Mouse (Mus musculus) T-helper 1 cell (primary cell): ENCODE measurements around the gene Ubl7.
"Not testable (repeated sequence)": the region's sequence is repeated elsewhere in the genome, so short reads cannot be mapped to it uniquely, and the experiment has no call there.

Experiments
- in situ Hi-C: fragments of 300-600 bp; cut with MboI, MseI; formaldehyde crosslinking; loops from one replicate; pipeline ENCODE4 v1.15.1; 2025; ENCODE audit warnings: high pct_unique_total_duplicates

Gene Ubl7

DNA sequence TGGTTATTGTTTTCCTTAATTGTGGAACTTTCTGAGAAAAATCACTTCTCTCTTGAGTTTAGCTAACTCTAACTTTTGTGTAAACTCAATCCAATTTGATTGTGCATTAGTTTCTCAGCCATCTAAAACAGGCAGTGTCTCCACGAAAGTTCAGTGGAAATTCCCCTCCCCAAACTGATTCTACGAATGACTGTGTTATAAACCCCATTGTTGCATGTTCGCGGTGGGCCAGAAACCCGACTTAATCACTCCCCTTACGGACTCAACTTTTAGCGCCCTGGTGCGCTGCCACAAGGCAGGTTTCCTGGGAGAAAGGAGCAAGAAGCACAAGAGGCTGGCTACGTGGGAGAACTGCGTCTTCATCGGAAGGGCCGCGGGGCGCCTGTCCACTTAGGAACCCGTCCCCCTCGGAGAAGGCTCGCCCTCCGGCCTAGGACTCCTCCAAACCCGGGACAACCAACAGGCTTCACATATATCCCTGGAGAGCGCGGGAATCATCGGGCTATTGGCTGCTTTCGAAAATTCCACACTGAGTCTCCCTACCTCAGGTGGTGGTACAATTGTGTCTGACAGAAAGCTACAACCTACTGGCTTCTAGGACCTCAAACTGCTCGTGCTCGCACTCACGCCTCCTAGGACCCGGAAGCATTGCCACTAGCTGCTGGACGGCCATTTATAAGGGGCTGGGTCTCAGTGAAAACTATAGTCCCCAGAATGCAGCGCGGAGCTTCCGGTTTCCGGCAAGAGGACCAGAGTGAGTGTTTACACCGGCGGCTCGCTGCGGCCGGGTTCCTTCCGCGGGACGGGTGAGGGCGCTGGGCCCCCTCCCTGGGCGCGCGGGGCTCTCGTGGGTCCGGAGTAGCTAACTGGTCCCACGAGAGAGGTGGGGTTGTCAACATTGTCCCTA, at the start of gene Ubl7:
Gene Ubl7, plus strand, starts transcription at position 726 of the 907 bp plus-strand sequence.
- in situ Hi-C loops = no loop called here

DNA sequence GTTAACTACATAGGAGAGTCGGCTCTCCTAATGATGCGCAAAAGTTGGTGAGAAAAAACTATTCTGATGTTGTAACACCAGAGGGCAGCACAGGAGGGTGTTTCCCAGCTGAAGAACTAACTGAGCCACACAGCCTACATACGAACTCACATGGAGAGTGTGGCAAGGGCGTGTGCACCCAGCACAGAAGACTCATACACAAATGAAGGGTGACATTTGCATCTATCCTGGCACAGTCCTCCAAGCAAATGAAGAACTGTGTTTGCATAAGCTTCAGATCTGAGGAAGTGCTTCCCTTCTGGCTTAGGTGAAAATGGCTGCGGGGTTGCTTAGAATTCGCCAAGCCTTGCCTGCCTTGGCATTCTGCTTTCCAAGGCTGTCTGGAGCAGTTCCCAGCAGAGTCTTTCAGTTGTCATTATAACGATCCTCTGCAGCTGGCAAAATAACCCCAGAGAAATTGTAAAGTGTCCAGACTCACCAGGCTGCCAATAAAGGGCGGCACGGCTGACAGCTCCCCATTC, 48.8 kb upstream of the Ubl7 start:
- in situ Hi-C loops = loop anchor here (5.0 to 25.0 kb wide), 3 partner anchors 75 to 725 kb away; partner anchors contain the start of gene Nptn

DNA sequence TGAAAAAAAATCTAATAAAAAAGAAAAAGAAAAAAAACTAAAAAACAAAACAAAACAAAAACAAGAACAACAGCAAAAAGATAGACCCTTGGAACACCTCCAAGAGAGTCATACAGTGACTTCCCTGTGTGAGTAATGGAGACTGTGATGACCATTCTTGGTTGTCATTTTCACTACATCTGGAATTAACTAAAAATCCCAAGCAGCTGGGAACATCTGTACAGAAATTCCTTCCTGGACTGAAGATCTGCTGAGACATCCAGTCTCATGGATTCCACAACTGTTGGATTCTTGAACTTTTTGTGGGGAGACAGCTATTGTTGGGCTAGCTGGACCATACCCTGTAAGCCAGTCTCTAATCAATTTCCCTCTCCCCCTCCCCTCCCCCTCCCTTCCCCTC, 46.4 kb upstream of the Ubl7 start:
- in situ Hi-C loops = loop anchor here (5.0 to 25.0 kb wide), 3 partner anchors 73 to 723 kb away; partner anchors contain the start of gene Nptn

DNA sequence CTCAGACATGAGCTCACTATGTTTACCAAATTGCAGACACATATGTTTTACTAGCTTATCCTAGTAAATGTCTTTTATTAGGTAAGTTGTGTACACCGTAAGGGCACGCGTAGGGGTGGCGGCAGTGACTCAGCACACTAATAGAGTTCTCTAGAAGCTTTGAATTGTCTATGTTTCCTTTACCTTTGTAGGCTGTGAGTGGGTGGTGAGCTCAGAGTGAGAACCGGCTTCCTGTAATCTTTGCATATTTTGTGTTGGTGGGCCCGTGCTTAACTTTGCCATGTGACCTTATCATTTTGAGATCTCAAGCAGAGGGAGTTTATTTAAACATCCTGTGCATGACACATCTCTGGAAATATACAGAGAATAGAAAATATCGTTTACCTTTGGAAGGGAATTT, 44.2 kb upstream of the Ubl7 start:
- in situ Hi-C loops = loop anchor here (25.0 kb wide), 1 partner anchor 721 kb away; the partner anchor contains the start of gene Nptn

- in situ Hi-C loops = loop anchor here (25.0 kb wide), 1 partner anchor 720 kb away; the partner anchor contains the start of gene Nptn
Measured at GRCm38 (mm10) chr9:57867236-57867635, 43.5 kb upstream of the Ubl7 start.

DNA sequence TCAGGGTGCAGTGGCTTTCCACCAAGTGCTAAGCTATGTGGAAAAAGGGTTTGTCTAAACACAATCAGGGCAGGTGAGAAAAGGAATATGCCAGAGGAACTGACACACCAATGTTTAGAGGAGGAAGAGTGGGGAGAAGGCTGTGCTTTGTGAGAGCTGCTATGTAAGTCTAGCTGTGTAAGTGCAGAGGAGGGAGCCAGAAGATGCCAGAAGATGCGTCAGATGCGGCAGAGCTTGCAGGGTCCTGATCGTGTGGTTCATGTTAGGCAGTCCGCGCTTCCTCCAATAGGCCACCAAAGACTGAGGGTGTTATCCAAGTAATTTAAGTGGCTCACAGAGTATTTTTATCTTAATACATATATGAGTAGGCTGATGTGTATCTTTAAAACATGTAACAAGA, 42.9 kb upstream of the Ubl7 start:
- in situ Hi-C loops = loop anchor here (25.0 kb wide), 1 partner anchor 719 kb away; the partner anchor contains the start of gene Nptn

DNA sequence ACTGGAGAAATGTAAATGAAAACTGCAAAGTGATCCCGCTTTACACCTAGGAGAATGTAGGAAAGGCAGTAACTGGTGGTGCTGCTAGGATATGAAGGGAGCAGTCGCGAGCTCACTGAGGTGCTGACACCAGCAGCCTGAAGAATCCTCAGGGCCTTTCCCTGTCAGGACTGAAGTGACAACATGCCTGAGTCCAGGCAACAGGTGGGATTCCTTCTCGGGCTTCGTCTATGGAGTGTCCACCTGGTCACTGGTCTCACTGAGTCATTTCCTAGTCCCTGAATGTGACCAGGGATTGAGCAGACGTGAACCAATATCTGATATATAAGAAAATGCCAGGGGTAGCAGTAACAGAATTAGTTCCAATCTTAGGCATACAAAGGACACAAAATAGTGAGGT, 42.0 kb upstream of the Ubl7 start:
- in situ Hi-C loops = loop anchor here (25.0 kb wide), 1 partner anchor 719 kb away; the partner anchor contains the start of gene Nptn

GRCm38 (mm10) chr9:57870273-57870816, 40.4 kb upstream of the Ubl7 start:
- in situ Hi-C loops = loop anchor here (25.0 kb wide), 1 partner anchor 717 kb away; the partner anchor contains the start of gene Nptn

GRCm38 (mm10) chr9:57874134-57874533, 36.6 kb upstream of the Ubl7 start:
- in situ Hi-C loops = loop anchor here (25.0 kb wide), 1 partner anchor 713 kb away; the partner anchor contains the start of gene Nptn

DNA sequence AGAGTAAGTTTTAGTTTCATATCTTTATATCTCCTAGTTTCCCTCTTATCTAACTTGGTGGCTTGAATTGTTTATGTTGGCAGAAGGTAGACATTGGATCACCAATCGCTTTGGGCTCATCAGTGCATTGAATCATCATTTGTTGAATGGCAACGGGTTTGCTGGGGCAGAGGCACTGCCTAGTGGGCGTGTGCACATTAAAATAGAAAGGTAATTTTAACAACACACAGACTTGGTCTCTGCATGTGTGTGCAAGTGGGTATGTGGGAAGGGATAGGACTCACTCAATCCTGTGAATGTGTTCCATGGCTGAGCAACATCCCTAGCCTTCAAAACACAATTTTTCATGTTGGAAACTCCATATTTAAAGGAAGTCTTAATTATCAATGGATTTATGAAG, 35.8 kb upstream of the Ubl7 start:
- in situ Hi-C loops = loop anchor here (25.0 kb wide), 1 partner anchor 712 kb away; the partner anchor contains the start of gene Nptn

GRCm38 (mm10) chr9:57879213-57879612, 31.6 kb upstream of the Ubl7 start:
- in situ Hi-C loops = no loop called here

GRCm38 (mm10) chr9:57880278-57880677, 30.5 kb upstream of the Ubl7 start:
- in situ Hi-C loops = no loop called here

DNA sequence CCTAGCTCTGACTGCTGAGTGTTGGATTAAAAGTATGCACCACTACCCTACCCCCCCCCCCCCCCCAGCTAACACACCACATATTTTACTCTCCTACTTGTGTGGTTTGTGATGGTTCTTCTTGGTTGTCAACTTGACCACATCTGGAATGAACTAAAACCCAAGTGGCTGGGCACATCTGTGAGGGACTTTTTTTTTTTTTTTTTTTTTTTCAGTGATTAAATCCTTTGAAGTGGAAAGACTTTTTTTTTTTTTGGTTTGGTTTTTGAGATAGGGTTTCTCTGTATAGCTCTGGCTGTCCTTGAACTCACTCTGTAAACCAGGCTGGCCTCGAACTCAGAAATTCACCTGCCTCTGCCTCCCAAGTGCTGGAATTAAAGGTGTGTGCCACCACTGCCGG, 29.0 kb upstream of the Ubl7 start:
- in situ Hi-C loops = not testable (repeated sequence)

DNA sequence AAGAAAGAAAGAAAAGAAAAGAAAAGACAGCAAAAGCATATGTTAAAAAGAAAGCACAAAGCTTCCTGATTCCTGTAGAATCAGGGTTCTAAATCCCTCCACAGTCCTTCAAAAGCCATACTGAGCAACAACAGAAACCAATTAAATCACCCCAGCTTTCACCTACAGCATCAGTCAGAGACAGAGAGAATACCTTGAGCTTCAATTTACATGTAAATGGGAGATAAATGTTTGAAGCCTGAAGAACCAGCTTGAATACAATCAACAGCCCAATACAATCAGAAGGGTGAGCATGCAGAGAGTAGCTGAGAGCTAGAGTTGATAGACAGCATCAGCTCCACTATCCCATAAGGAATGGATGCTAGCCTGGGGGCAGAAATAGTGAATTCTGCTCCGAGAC, 27.4 kb upstream of the Ubl7 start:
- in situ Hi-C loops = no loop called here

DNA sequence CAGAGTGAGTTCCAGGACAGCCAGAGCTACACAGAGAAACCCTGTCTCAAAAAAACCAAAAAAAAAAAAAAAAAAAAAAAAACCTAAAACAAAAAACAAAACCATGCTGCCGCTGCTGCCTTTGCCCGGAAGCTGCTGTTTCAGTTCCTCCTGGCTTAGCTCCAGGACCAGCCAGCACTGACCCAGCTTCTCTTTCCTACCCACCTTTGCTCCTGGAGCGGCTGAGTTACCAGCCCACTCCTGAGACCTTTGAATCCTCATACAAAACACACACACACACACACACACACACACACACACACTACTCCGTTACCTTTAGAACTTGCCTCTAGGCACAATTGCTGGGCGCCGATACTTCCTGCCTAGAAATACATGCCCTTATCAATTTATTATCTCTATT, 22.7 kb upstream of the Ubl7 start:
- in situ Hi-C loops = no loop called here

DNA sequence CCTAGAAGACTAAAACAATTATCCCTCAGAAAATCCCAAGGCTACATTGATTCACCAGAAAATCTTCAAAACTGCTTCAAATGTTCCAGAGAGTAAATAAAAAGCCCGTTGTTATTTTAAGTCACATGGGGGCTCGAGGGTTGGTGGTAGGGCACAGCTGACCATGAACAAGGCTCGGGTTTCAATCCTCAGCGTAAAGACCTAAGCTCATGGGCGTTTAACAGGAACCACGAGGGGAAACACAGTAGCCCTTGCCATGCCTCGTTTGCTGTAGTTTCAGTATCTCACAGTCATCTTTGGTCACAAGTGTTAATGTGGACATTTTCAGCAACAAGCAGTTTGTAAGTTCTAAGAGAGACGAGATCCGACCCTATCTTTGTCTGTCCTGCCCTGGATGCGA, 10.3 kb upstream of the Ubl7 start:
- in situ Hi-C loops = no loop called here

DNA sequence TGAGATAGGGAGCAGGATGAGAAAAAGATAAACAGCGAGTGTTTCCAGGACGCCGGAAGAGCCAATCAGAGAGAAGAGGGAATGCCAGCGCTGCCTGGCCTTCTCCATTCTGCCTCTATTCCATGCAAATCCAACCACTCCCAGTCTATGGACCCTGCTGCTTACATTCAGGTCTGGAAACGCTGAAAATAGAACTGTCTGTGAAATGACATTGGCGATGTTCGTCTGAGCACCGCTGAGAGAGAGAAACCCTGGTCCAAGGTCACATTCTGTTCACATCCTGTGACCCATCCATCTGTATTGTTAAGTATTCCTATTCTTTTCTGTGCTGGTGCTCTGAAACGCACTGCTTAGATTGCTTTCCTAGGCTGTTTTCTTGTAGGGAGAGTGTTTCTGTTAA, 9.6 kb upstream of the Ubl7 start:
- in situ Hi-C loops = no loop called here

- in situ Hi-C loops = no loop called here
Measured at GRCm38 (mm10) chr9:57901601-57902000, 9.2 kb upstream of the Ubl7 start.

- in situ Hi-C loops = no loop called here
Measured at GRCm38 (mm10) chr9:57902132-57902531, 8.6 kb upstream of the Ubl7 start.

DNA sequence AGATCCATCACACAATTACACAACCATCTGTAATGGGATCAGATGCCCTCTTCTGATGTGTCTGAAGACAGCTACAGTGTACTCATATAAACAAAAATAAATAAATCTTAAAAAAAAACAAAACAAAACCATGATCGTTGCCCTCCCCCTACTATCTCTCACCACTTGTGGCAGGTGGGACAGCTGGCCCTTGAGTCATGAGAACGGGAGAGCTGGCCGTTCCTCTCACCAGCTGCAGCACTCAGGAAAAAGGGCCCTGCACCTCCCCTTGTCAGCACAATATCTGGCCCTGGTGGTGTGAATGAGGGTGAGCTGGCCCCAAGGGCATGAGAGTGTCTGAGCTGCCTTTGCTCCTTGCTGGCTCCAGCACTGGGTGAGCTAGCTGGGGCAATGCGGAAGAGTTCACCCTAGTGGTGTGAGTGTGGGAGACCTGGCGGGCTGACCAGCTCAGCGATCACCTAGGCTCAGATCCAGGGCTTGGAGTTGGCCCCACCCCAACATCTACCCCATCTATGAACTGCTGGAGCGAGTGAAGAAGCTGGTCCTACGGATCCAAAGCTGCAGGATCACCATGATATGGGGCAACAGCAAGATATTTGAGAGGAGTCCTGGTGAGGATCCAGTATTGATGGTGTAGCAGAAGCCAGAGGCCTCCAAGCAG, 7.1 kb upstream of the Ubl7 start:
- in situ Hi-C loops = no loop called here

DNA sequence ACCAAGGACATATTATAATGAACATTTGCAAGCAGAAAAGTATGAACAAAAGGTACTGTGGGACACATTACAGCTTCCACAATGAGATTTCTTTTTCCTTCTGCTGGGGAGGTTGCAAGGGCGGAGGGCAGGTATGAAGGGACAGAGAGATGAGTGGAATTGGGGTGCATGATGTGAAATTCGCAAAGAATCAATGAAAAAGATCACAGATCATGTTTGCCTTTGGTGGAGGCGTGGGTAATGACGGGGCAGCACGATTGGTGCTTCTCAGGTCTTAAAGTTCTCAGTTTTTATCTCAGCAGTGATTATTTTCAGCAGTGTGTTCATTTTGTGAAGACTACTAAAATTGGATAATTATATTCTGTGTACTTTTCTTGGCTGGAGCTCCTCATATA, 6.5 kb upstream of the Ubl7 start:
- in situ Hi-C loops = no loop called here

DNA sequence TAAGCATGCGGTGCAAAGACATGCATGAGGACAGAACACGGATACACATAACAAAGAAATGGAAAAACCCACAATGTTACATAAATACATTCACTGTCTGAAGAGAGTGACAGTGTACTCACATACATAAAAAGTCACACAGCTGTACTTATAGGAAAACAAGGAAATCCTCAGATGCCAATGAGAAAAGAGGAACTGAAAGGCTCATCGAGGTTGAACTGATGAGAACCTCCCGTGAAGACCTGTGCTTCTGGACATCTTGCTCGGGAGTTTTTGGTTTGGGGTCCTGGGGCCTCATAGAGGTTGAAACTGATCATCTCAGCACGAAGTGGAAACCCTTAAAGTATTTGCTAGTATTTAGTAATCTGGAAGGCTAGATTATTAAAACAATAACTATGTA, 3.6 kb upstream of the Ubl7 start:
- in situ Hi-C loops = no loop called here
